Mouse (Mus musculus): Measurements from ENCODE around the gene Rab34.

The Rab34 gene

DNA sequence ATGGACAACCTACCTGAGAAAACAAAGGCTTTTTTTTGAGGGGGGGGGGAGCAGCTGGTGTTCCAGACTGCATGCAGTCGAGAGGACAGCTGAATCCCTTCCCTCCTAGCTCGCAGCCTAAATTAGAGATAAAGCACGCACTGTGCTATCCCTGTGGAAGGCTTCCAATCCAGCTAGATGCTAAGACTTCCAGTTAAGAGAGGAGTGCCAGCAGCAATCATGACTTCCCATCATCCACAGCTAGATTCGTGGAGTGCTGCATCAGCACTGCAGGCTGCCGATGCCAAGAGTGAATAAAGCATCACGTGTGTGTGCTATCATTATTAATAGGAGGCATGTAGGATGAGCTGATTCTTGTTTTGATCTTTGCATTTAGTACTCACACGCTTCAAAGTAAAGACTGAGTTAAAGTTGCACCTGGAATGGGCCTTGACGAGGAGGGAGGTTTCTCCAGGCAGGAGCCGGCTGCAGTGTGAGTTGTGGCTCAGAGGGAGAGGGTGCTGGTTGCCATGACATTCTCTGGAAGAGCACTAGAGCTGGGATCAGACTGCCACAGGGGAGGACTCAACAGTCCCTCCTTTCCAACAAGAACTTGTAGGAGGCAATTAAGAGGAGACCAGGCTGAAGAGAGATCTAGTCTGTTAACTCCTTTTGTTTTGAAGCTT is 52.1 kb downstream of the Rab34 start:
- no peak for DNase-seq

Data from lung, postnatal 10 days (tissue).